Mouse (Mus musculus): ENCODE data around the gene Exosc1. TPM values are rescaled to one million over a fixed set of nuclear protein-coding genes. Genes with fewer than 3 reads are reported as not detected.

The Exosc1 gene
- total and polyA plus RNA-seq, 2 experiments from 2014 or later: 1.7 to 32.1 TPM

- H3K27ac ChIP-seq (ENCODE audit: low read depth): peak overlapping the region; percentile 92; the same call in 1 of the 2 replicates
- H3K4me3 ChIP-seq (ENCODE audit: low read depth, low read length): peak overlapping the region; percentile 79
- no peak for DNase-seq (ENCODE audit: low spot score)
Measured at GRCm38 (mm10) chr19:41913774-41914591, 19.2 kb downstream of the Exosc1 start.

GRCm38 (mm10) chr19:41912121-41913080 is 20.8 kb downstream of the Exosc1 start:
- H3K4me2 ChIP-seq (ENCODE audit: low read depth, low read length): peak overlapping the region; percentile 92
- no peak for TF ChIP-seq CTCF (IDR thresholded peaks at IDR 0.05; ENCODE audit: low read depth)
- peak overlapping the region; percentile 92 for H3K27ac ChIP-seq (ENCODE audit: low read depth)
- H3K9ac ChIP-seq (replicated peaks; ENCODE audit: low read depth, low read length): peak overlapping the region; percentile 84
- H3K36me3 ChIP-seq (replicated peaks; ENCODE audit: control insufficient read depth, insufficient read depth, low read length): peaks cover 24% of the 10 kb centered on the region
- under 1% methylated on average over 52 of the region's 53 CpGs for whole genome bisulfite sequencing
- no peaks in the 10 kb centered on the region for H3K27me3 ChIP-seq (ENCODE audit: control insufficient read depth, insufficient read depth, low read length)
- peaks cover 22% of the 10 kb centered on the region for H3K4me1 ChIP-seq (ENCODE audit: control insufficient read depth, insufficient read depth)
- DNase-seq (ENCODE audit: low spot score): peak; percentile 43
- peak; percentile 24 for ATAC-seq (ENCODE audit: insufficient read depth, low read depth)
- peak overlapping the region; percentile 79 for H3K4me3 ChIP-seq (ENCODE audit: low read depth, low read length)
- H3K9me3 ChIP-seq (replicated peaks; ENCODE audit: control insufficient read depth, low read length): no peaks in the 10 kb centered on the region

More at GRCm38 (mm10) chr19:41913774-41914591, 19.2 kb downstream of the Exosc1 start:
- Histone ChIP-seq H3K27me3 (ENCODE audit: control insufficient read depth, insufficient read depth, low read length) (no peaks in the 10 kb centered on the region), H3K9ac (replicated peaks; ENCODE audit: low read depth, low read length) (peak overlapping the region; percentile 84; the same call in 1 of the 2 replicates), H3K9me3 (replicated peaks; ENCODE audit: control insufficient read depth, low read length) (no peaks in the 10 kb centered on the region), H3K4me1 (ENCODE audit: control insufficient read depth, insufficient read depth) (peaks cover 21% of the 10 kb centered on the region), H3K4me2 (ENCODE audit: low read depth, low read length) (peak overlapping the region; percentile 92), H3K36me3 (replicated peaks; ENCODE audit: control insufficient read depth, insufficient read depth, low read length) (peaks cover 31% of the 10 kb centered on the region)
- TF ChIP-seq CTCF (IDR thresholded peaks at IDR 0.05; ENCODE audit: low read depth): no peak
- TF ChIP-seq EP300 (IDR thresholded peaks at IDR 0.05; ENCODE audit: low read depth): no peak
- WGBS: 16% methylated on average over 6 of the region's 6 CpGs
- no peak for ATAC-seq (ENCODE audit: insufficient read depth, low read depth)

- H3K36me3 ChIP-seq (replicated peaks; ENCODE audit: control insufficient read depth, insufficient read depth, low read length): peaks cover 14% of the 10 kb centered on the region
- H3K4me3 ChIP-seq (ENCODE audit: low read depth, low read length): peak within 1 kb of the TSS; percentile 79
- peak within 1 kb of the TSS; percentile 92 for H3K27ac ChIP-seq (ENCODE audit: low read depth)
- DNase-seq (ENCODE audit: low spot score) (peak; percentile 97), ATAC-seq (ENCODE audit: insufficient read depth, low read depth) (peak; percentile 95)
- H3K9ac ChIP-seq (replicated peaks; ENCODE audit: low read depth, low read length): peak within 1 kb of the TSS; percentile 84
- H3K27me3 ChIP-seq (ENCODE audit: control insufficient read depth, insufficient read depth, low read length): no peaks in the 10 kb centered on the region
- H3K4me1 ChIP-seq (ENCODE audit: control insufficient read depth, insufficient read depth): peaks cover 29% of the 10 kb centered on the region
- H3K9me3 ChIP-seq (replicated peaks; ENCODE audit: control insufficient read depth, low read length): no peaks in the 10 kb centered on the region
- 4% methylated on average over 54 of the region's 54 CpGs for WGBS
- TF ChIP-seq CTCF (IDR thresholded peaks at IDR 0.05; ENCODE audit: low read depth): no peak
- no peak for TF ChIP-seq EP300 (IDR thresholded peaks at IDR 0.05; ENCODE audit: low read depth)
- H3K4me2 ChIP-seq (ENCODE audit: low read depth, low read length): peak within 1 kb of the TSS; percentile 92
Measured at GRCm38 (mm10) chr19:41911178-41912073, 21.8 kb downstream of the Exosc1 start, which contains the start of gene Pgam1. Gene Pgam1, plus strand, starts transcription at chr19:41911923.

- Histone ChIP-seq H3K9ac (replicated peaks; ENCODE audit: low read depth, low read length) (no peak overlapping the region), H3K4me1 (ENCODE audit: control insufficient read depth, insufficient read depth) (peaks cover 32% of the 10 kb centered on the region), H3K27ac (ENCODE audit: low read depth) (no peak overlapping the region), H3K4me2 (ENCODE audit: low read depth, low read length) (no peak overlapping the region), H3K36me3 (replicated peaks; ENCODE audit: control insufficient read depth, insufficient read depth, low read length) (peaks cover 5% of the 10 kb centered on the region; the same call in 1 of the 2 replicates), H3K4me3 (ENCODE audit: low read depth, low read length) (no peak overlapping the region), H3K9me3 (replicated peaks; ENCODE audit: control insufficient read depth, low read length) (no peaks in the 10 kb centered on the region), H3K27me3 (ENCODE audit: control insufficient read depth, insufficient read depth, low read length) (no peaks in the 10 kb centered on the region)
- DNase-seq (ENCODE audit: low spot score) (no peak), ATAC-seq (ENCODE audit: insufficient read depth, low read depth) (no peak)
- TF ChIP-seq CTCF (IDR thresholded peaks at IDR 0.05; ENCODE audit: low read depth): no peak
- no peak for TF ChIP-seq EP300 (IDR thresholded peaks at IDR 0.05; ENCODE audit: low read depth)
- 85% methylated on average over 2 of the region's 2 CpGs for WGBS
Measured at GRCm38 (mm10) chr19:41910396-41910795, 22.8 kb downstream of the Exosc1 start.

Data from heart, postnatal 0 days (tissue).